Mouse (Mus musculus): ENCODE results near the gene Lrrc51. TPM values are rescaled to one million over a fixed set of nuclear protein-coding genes. Genes with fewer than 3 reads are reported as not detected.

Lrrc51 gene
- polyA plus RNA-seq, 1 experiment from 2014 or later = 18.1 TPM

GRCm38 (mm10) chr7:101902846-101903245 is 30.8 kb downstream of the Lrrc51 start:
- Histone ChIP-seq H3K9ac (ENCODE audit: low read length) (no peak overlapping the region), H3K4me3 (ENCODE audit: low read length) (no peak overlapping the region), H3K4me1 (replicated peaks; ENCODE audit: control insufficient read depth, insufficient read depth, low read length) (peaks cover 13% of the 10 kb centered on the region), H3K36me3 (ENCODE audit: control insufficient read depth, insufficient read depth, low read length) (no peaks in the 10 kb centered on the region), H3K4me2 (ENCODE audit: low read depth, low read length) (no peak overlapping the region), H3K27ac (ENCODE audit: low read length) (no peak overlapping the region), H3K27me3 (ENCODE audit: control insufficient read depth, insufficient read depth, low read depth, low read length) (no peaks in the 10 kb centered on the region), H3K9me3 (ENCODE audit: control insufficient read depth, low read length) (0 out of 2 replicates have a peak, but pooled peaks cover 3% of the 10 kb centered on the region)
- no peak for ATAC-seq (ENCODE audit: low read depth)

- Histone ChIP-seq H3K4me1 (replicated peaks; ENCODE audit: control insufficient read depth, insufficient read depth, low read length) (peaks cover 9% of the 10 kb centered on the region), H3K9me3 (ENCODE audit: control insufficient read depth, low read length) (0 out of 2 replicates have a peak, but pooled peaks cover 3% of the 10 kb centered on the region), H3K9ac (ENCODE audit: low read length) (no peak overlapping the region), H3K36me3 (ENCODE audit: control insufficient read depth, insufficient read depth, low read length) (no peaks in the 10 kb centered on the region), H3K27ac (ENCODE audit: low read length) (no peak overlapping the region), H3K4me3 (ENCODE audit: low read length) (no peak overlapping the region), H3K4me2 (ENCODE audit: low read depth, low read length) (no peak overlapping the region), H3K27me3 (ENCODE audit: control insufficient read depth, insufficient read depth, low read depth, low read length) (no peaks in the 10 kb centered on the region)
- WGBS = 87% methylated on average over 10 of the region's 10 CpGs
- no peak for ATAC-seq (ENCODE audit: low read depth)
Observed at GRCm38 (mm10) chr7:101901969-101902368, 31.7 kb downstream of the Lrrc51 start.

- H3K4me3 ChIP-seq (ENCODE audit: low read length) = no peak overlapping the region
- H3K36me3 ChIP-seq (ENCODE audit: control insufficient read depth, insufficient read depth, low read length) = no peaks in the 10 kb centered on the region
- no peak overlapping the region for H3K4me2 ChIP-seq (ENCODE audit: low read depth, low read length)
- H3K9me3 ChIP-seq (ENCODE audit: control insufficient read depth, low read length) = 0 out of 2 replicates have a peak, but pooled peaks cover 3% of the 10 kb centered on the region
- H3K9ac ChIP-seq (ENCODE audit: low read length) = no peak overlapping the region
- no peak for ATAC-seq (ENCODE audit: low read depth)
- 84% methylated on average over 16 of the region's 16 CpGs for WGBS
- no peak overlapping the region for H3K27ac ChIP-seq (ENCODE audit: low read length)
- H3K27me3 ChIP-seq (ENCODE audit: control insufficient read depth, insufficient read depth, low read depth, low read length) = no peaks in the 10 kb centered on the region
- H3K4me1 ChIP-seq (replicated peaks; ENCODE audit: control insufficient read depth, insufficient read depth, low read length) = peaks cover 3% of the 10 kb centered on the region; the same call in 1 of the 2 replicates
Observed at GRCm38 (mm10) chr7:101900331-101901097, 33.2 kb downstream of the Lrrc51 start.

GRCm38 (mm10) chr7:101896104-101897066 is 37.3 kb downstream of the Lrrc51 start:
- WGBS = under 1% methylated on average over 57 of the region's 57 CpGs
- peak; percentile 98 for ATAC-seq (ENCODE audit: low read depth)
- Histone ChIP-seq H3K27me3 (ENCODE audit: control insufficient read depth, insufficient read depth, low read depth, low read length) (no peaks in the 10 kb centered on the region), H3K36me3 (ENCODE audit: control insufficient read depth, insufficient read depth, low read length) (no peaks in the 10 kb centered on the region), H3K4me3 (ENCODE audit: low read length) (peak overlapping the region; percentile 49), H3K4me2 (ENCODE audit: low read depth, low read length) (peak overlapping the region; percentile 54), H3K9me3 (ENCODE audit: control insufficient read depth, low read length) (no peaks in the 10 kb centered on the region), H3K27ac (ENCODE audit: low read length) (peak overlapping the region; percentile 89), H3K4me1 (replicated peaks; ENCODE audit: control insufficient read depth, insufficient read depth, low read length) (peaks cover 2% of the 10 kb centered on the region; the same call in 1 of the 2 replicates), H3K9ac (ENCODE audit: low read length) (peak overlapping the region; percentile 66)

- Histone ChIP-seq H3K27ac (ENCODE audit: low read length) (no peak overlapping the region), H3K27me3 (ENCODE audit: control insufficient read depth, insufficient read depth, low read depth, low read length) (no peaks in the 10 kb centered on the region), H3K9ac (ENCODE audit: low read length) (peak overlapping the region; percentile 42), H3K4me3 (ENCODE audit: low read length) (peak overlapping the region; percentile 49), H3K4me2 (ENCODE audit: low read depth, low read length) (peak overlapping the region; percentile 40), H3K9me3 (ENCODE audit: control insufficient read depth, low read length) (no peaks in the 10 kb centered on the region), H3K36me3 (ENCODE audit: control insufficient read depth, insufficient read depth, low read length) (no peaks in the 10 kb centered on the region), H3K4me1 (replicated peaks; ENCODE audit: control insufficient read depth, insufficient read depth, low read length) (peaks cover 2% of the 10 kb centered on the region; the same call in 1 of the 2 replicates)
- WGBS = 41% methylated on average over 9 of the region's 9 CpGs
- ATAC-seq (ENCODE audit: low read depth) = no peak
Observed at GRCm38 (mm10) chr7:101895695-101896094, 38.0 kb downstream of the Lrrc51 start.

- WGBS = 77% methylated on average over 4 of the region's 4 CpGs
- H3K9ac ChIP-seq (ENCODE audit: low read length) = no peak overlapping the region
- H3K27me3 ChIP-seq (ENCODE audit: control insufficient read depth, insufficient read depth, low read depth, low read length) = no peaks in the 10 kb centered on the region
- no peaks in the 10 kb centered on the region for H3K4me1 ChIP-seq (replicated peaks; ENCODE audit: control insufficient read depth, insufficient read depth, low read length)
- H3K36me3 ChIP-seq (ENCODE audit: control insufficient read depth, insufficient read depth, low read length) = no peaks in the 10 kb centered on the region
- no peak overlapping the region for H3K27ac ChIP-seq (ENCODE audit: low read length)
- H3K4me3 ChIP-seq (ENCODE audit: low read length) = no peak overlapping the region
- H3K4me2 ChIP-seq (ENCODE audit: low read depth, low read length) = no peak overlapping the region
- ATAC-seq (ENCODE audit: low read depth) = no peak
- no peaks in the 10 kb centered on the region for H3K9me3 ChIP-seq (ENCODE audit: control insufficient read depth, low read length)
Observed at GRCm38 (mm10) chr7:101888460-101888859, 45.2 kb downstream of the Lrrc51 start.

- Histone ChIP-seq H3K4me2 (ENCODE audit: low read depth, low read length) (no peak overlapping the region), H3K4me3 (ENCODE audit: low read length) (no peak overlapping the region), H3K9me3 (ENCODE audit: control insufficient read depth, low read length) (no peaks in the 10 kb centered on the region), H3K27ac (ENCODE audit: low read length) (no peak overlapping the region), H3K27me3 (ENCODE audit: control insufficient read depth, insufficient read depth, low read depth, low read length) (no peaks in the 10 kb centered on the region), H3K9ac (ENCODE audit: low read length) (no peak overlapping the region), H3K36me3 (ENCODE audit: control insufficient read depth, insufficient read depth, low read length) (no peaks in the 10 kb centered on the region), H3K4me1 (replicated peaks; ENCODE audit: control insufficient read depth, insufficient read depth, low read length) (no peaks in the 10 kb centered on the region)
- 79% methylated on average over 6 of the region's 6 CpGs for WGBS
- no peak for ATAC-seq (ENCODE audit: low read depth)
Observed at GRCm38 (mm10) chr7:101886274-101886673, 47.4 kb downstream of the Lrrc51 start.

GRCm38 (mm10) chr7:101884160-101884559 is 49.5 kb downstream of the Lrrc51 start:
- H3K27ac ChIP-seq (ENCODE audit: low read length) = no peak overlapping the region
- no peaks in the 10 kb centered on the region for H3K4me1 ChIP-seq (replicated peaks; ENCODE audit: control insufficient read depth, insufficient read depth, low read length)
- no peaks in the 10 kb centered on the region for H3K36me3 ChIP-seq (ENCODE audit: control insufficient read depth, insufficient read depth, low read length)
- H3K9me3 ChIP-seq (ENCODE audit: control insufficient read depth, low read length) = no peaks in the 10 kb centered on the region
- no peak overlapping the region for H3K4me2 ChIP-seq (ENCODE audit: low read depth, low read length)
- ATAC-seq (ENCODE audit: low read depth) = no peak
- 97% methylated on average over 4 of the region's 4 CpGs for WGBS
- H3K27me3 ChIP-seq (ENCODE audit: control insufficient read depth, insufficient read depth, low read depth, low read length) = no peaks in the 10 kb centered on the region
- H3K4me3 ChIP-seq (ENCODE audit: low read length) = no peak overlapping the region
- H3K9ac ChIP-seq (ENCODE audit: low read length) = no peak overlapping the region
